Mouse (Mus musculus) heart, embryonic 10.5 days (tissue): ENCODE measurements around the gene Gstt2. TPM values are rescaled to one million over a fixed set of nuclear protein-coding genes. Genes with fewer than 3 reads are reported as not detected.
"Not testable (repeated sequence)": the region's sequence is repeated elsewhere in the genome, so short reads cannot be mapped to it uniquely, and the experiment has no call there.

Source experiments
- DNase-seq: peaks from one replicate; pipeline ENCODE4 v3.0.0-alpha.2; 2017; ENCODE audit warnings: low spot score
- H3K27ac ChIP-seq: fragments of 300-500 bp; sonication (generic); 2 replicates; pipeline ENCODE4 v1.5.1; 2016; ENCODE audit warnings: mild to moderate bottlenecking
- H3K27me3 ChIP-seq: fragments of 300-500 bp; sonication (generic); 2 replicates; pipeline ENCODE4 v1.6.1; 2016; ENCODE audit warnings: mild to moderate bottlenecking; ENCODE audit not compliant: poor library complexity, insufficient read depth, severe bottlenecking
- H3K36me3 ChIP-seq: fragments of 300-500 bp; sonication (generic); 2 replicates; pipeline ENCODE4 v1.6.1; 2016; ENCODE audit warnings: mild to moderate bottlenecking, moderate library complexity
- H3K4me1 ChIP-seq: fragments of 300-500 bp; sonication (generic); 2 replicates; pipeline ENCODE4 v1.6.1; 2016; ENCODE audit warnings: mild to moderate bottlenecking
- H3K4me3 ChIP-seq: fragments of 300-500 bp; sonication (generic); 2 replicates; pipeline ENCODE4 v1.5.1; 2016; ENCODE audit warnings: mild to moderate bottlenecking, moderate library complexity
- H3K9me3 ChIP-seq: fragments of 300-500 bp; sonication (generic); 2 replicates; pipeline ENCODE4 v1.6.1; 2016; ENCODE audit warnings: mild to moderate bottlenecking, moderate library complexity
- WGBS: fragments of 180-500 bp; shearing (Covaris S2); methylation state at CpG from one replicate; pipeline ENCODE4 v1.1.7; 2016; 5-methylcytosine and 5-hydroxymethylcytosine counted together
- polyA plus RNA-seq: library from polyadenylated mRNA; unstranded; fragments of >200 nt; fragmentation: Nextera tagmentation; extraction: Ambion mirVana; gene quantifications from 2 replicates; pipeline ENCODE4 v1.2.1, GENCODE M21; 2016

Gstt2 gene
- polyA plus RNA-seq, 1 experiment from 2014 or later, result 11.4 TPM

- no peak for DNase-seq
- WGBS, result 78% methylated on average over 5 of the region's 5 CpGs
- Histone ChIP-seq H3K27me3 (no peaks in the 10 kb centered on the region), H3K4me1 (peaks cover 39% of the 10 kb centered on the region), H3K36me3 (peaks cover 21% of the 10 kb centered on the region), H3K4me3 (no peak overlapping the region), H3K27ac (peak overlapping the region; percentile 100; the same call in 1 of the 2 replicates), H3K9me3 (no peaks in the 10 kb centered on the region)
Observed at GRCm38 (mm10) chr10:75861587-75861986, 24.4 kb upstream of the Gstt2 start.

GRCm38 (mm10) chr10:75860746-75861145, 23.5 kb upstream of the Gstt2 start:
- WGBS, result 26% methylated on average over 7 of the region's 7 CpGs
- peaks cover 29% of the 10 kb centered on the region for H3K36me3 ChIP-seq
- H3K27ac ChIP-seq, result peak overlapping the region; percentile 100
- no peaks in the 10 kb centered on the region for H3K9me3 ChIP-seq
- H3K4me1 ChIP-seq, result peaks cover 39% of the 10 kb centered on the region
- DNase-seq, result no peak
- H3K4me3 ChIP-seq, result no peak overlapping the region
- H3K27me3 ChIP-seq, result no peaks in the 10 kb centered on the region

GRCm38 (mm10) chr10:75859786-75860470, 22.7 kb upstream of the Gstt2 start, which contains the start of gene Mif:
Gene Mif (minus strand): TSS chr10:75860240.
- Histone ChIP-seq H3K4me1 (peaks cover 39% of the 10 kb centered on the region), H3K27ac (peak within 1 kb of the TSS; percentile 100), H3K36me3 (peaks cover 29% of the 10 kb centered on the region), H3K4me3 (peak within 1 kb of the TSS; percentile 88)
- H3K27me3 ChIP-seq, H3K9me3 ChIP-seq: not testable (repeated sequence)
- peak; percentile 98 for DNase-seq
- under 1% methylated on average over 46 of the region's 46 CpGs for WGBS

GRCm38 (mm10) chr10:75859107-75859746, 22.0 kb upstream of the Gstt2 start:
- Histone ChIP-seq H3K27me3 (no peaks in the 10 kb centered on the region), H3K9me3 (no peaks in the 10 kb centered on the region), H3K36me3 (peaks cover 29% of the 10 kb centered on the region), H3K27ac (peak overlapping the region; percentile 100), H3K4me3 (peak overlapping the region; percentile 88), H3K4me1 (peaks cover 39% of the 10 kb centered on the region)
- peak; percentile 89 for DNase-seq
- 2% methylated on average over 27 of the region's 27 CpGs for WGBS

GRCm38 (mm10) chr10:75857598-75857997, 20.4 kb upstream of the Gstt2 start:
- H3K27ac ChIP-seq, result no peak overlapping the region
- no peak for DNase-seq
- peaks cover 29% of the 10 kb centered on the region for H3K36me3 ChIP-seq
- no peaks in the 10 kb centered on the region for H3K27me3 ChIP-seq
- 93% methylated on average over 4 of the region's 4 CpGs for WGBS
- 0 out of 2 replicates have a peak overlapping the region, but pooled peaks have one; percentile 1 for H3K4me3 ChIP-seq
- no peaks in the 10 kb centered on the region for H3K9me3 ChIP-seq
- peaks cover 39% of the 10 kb centered on the region for H3K4me1 ChIP-seq

GRCm38 (mm10) chr10:75856976-75857375, 19.8 kb upstream of the Gstt2 start:
- 79% methylated on average over 3 of the region's 3 CpGs for WGBS
- H3K36me3 ChIP-seq, result peaks cover 29% of the 10 kb centered on the region
- H3K4me1 ChIP-seq, result peaks cover 39% of the 10 kb centered on the region
- no peak for DNase-seq
- no peaks in the 10 kb centered on the region for H3K27me3 ChIP-seq
- H3K9me3 ChIP-seq, result no peaks in the 10 kb centered on the region
- H3K27ac ChIP-seq, result no peak overlapping the region
- no peak overlapping the region for H3K4me3 ChIP-seq

- Histone ChIP-seq H3K4me3 (no peak overlapping the region), H3K4me1 (peaks cover 36% of the 10 kb centered on the region), H3K9me3 (no peaks in the 10 kb centered on the region), H3K27me3 (no peaks in the 10 kb centered on the region), H3K36me3 (peaks cover 29% of the 10 kb centered on the region), H3K27ac (no peak overlapping the region)
- DNase-seq, result no peak
- 72% methylated on average over 11 of the region's 11 CpGs for WGBS
Observed at GRCm38 (mm10) chr10:75856155-75856907, 19.1 kb upstream of the Gstt2 start.

- H3K9me3 ChIP-seq, result no peaks in the 10 kb centered on the region
- H3K4me1 ChIP-seq, result peaks cover 32% of the 10 kb centered on the region
- H3K27ac ChIP-seq, result no peak overlapping the region
- 91% methylated on average over 15 of the region's 15 CpGs for WGBS
- H3K27me3 ChIP-seq, result no peaks in the 10 kb centered on the region
- H3K4me3 ChIP-seq, result no peak overlapping the region
- DNase-seq, result no peak
- H3K36me3 ChIP-seq, result peaks cover 29% of the 10 kb centered on the region
Observed at GRCm38 (mm10) chr10:75855416-75855981, 18.3 kb upstream of the Gstt2 start.

- Histone ChIP-seq H3K9me3 (no peaks in the 10 kb centered on the region), H3K4me1 (peaks cover 29% of the 10 kb centered on the region), H3K4me3 (no peak overlapping the region), H3K36me3 (peaks cover 29% of the 10 kb centered on the region), H3K27me3 (no peaks in the 10 kb centered on the region), H3K27ac (no peak overlapping the region)
- 78% methylated on average over 6 of the region's 6 CpGs for WGBS
- no peak for DNase-seq
Observed at GRCm38 (mm10) chr10:75854791-75855190, 17.6 kb upstream of the Gstt2 start.

- Histone ChIP-seq H3K4me1 (peaks cover 27% of the 10 kb centered on the region), H3K27ac (no peak overlapping the region), H3K27me3 (no peaks in the 10 kb centered on the region), H3K36me3 (peaks cover 29% of the 10 kb centered on the region), H3K4me3 (no peak overlapping the region), H3K9me3 (no peaks in the 10 kb centered on the region)
- WGBS, result 52% methylated on average over 5 of the region's 5 CpGs
- DNase-seq, result no peak
Observed at GRCm38 (mm10) chr10:75854096-75854495, 16.9 kb upstream of the Gstt2 start.

- Histone ChIP-seq H3K27me3 (no peaks in the 10 kb centered on the region), H3K27ac (no peak overlapping the region), H3K4me3 (no peak overlapping the region), H3K36me3 (peaks cover 26% of the 10 kb centered on the region), H3K9me3 (no peaks in the 10 kb centered on the region), H3K4me1 (peaks cover 21% of the 10 kb centered on the region)
- DNase-seq, result peak; percentile 87
- WGBS, result 29% methylated on average over 10 of the region's 10 CpGs
Observed at GRCm38 (mm10) chr10:75853452-75853851, 16.2 kb upstream of the Gstt2 start.

- Histone ChIP-seq H3K27me3 (no peaks in the 10 kb centered on the region), H3K4me3 (no peak overlapping the region), H3K36me3 (peaks cover 18% of the 10 kb centered on the region), H3K9me3 (no peaks in the 10 kb centered on the region), H3K4me1 (peaks cover 13% of the 10 kb centered on the region), H3K27ac (no peak overlapping the region)
- 94% methylated on average over 12 of the region's 12 CpGs for WGBS
- no peak for DNase-seq
Observed at GRCm38 (mm10) chr10:75852539-75853125, 15.4 kb upstream of the Gstt2 start.
